Mouse (Mus musculus) liver, adult 10 weeks (tissue): ENCODE measurements around the gene Rptor. TPM values are rescaled to one million over a fixed set of nuclear protein-coding genes. Genes with fewer than 3 reads are reported as not detected.

ENCODE experiments used
- polyA plus RNA-seq: library from polyadenylated mRNA; stranded (reverse); fragments of 350-450 nt; fragmentation: Illumina TruSeq; extraction: RNeasy Lipid Tissue Mini Kit (QIAGEN cat#74804); gene quantifications from one replicate; pipeline ENCODE4 v1.2.3, GENCODE M21; 2014; ENCODE audit warnings: low read depth, low replicate concordance

Rptor gene
- polyA plus RNA-seq: 2.2 TPM

GRCm38 (mm10) chr11:119602763-119603526, at the start of gene Rptor:
Rptor (plus strand) TSS chr11:119602905.

GRCm38 (mm10) chr11:119913291-119913934, 310.7 kb downstream of the Rptor start, which contains the start of gene Chmp6:
Chmp6 (plus strand) TSS chr11:119913441.

GRCm38 (mm10) chr11:119942727-119943427, 340.2 kb downstream of the Rptor start, which contains the start of gene Baiap2:
Baiap2 (plus strand) TSS chr11:119942763.

Other genes starting within 250 kb of the Rptor start
- 0.42 TPM for gene Sgsh, start 247.4 kb upstream of the Rptor start, polyA plus RNA-seq
- gene Slc26a11, start 247.3 kb upstream of the Rptor start, polyA plus RNA-seq: 1.8 TPM
- gene Rnf213, start 209.8 kb upstream of the Rptor start, polyA plus RNA-seq: 37.3 TPM
- 0.34 TPM for gene Endov, start 111.6 kb upstream of the Rptor start, polyA plus RNA-seq
- gene Nptx1, start 55.2 kb upstream of the Rptor start, polyA plus RNA-seq: 0.08 TPM